Mouse (Mus musculus) thymus, postnatal 0 days (tissue): Measurements from ENCODE around the gene Itsn1. TPM values are rescaled to one million over a fixed set of nuclear protein-coding genes. Genes with fewer than 3 reads are reported as not detected.

Experiments used
- DNase-seq: peaks from one replicate; pipeline ENCODE4 v3.0.0-alpha.2; 2015; ENCODE audit warnings: low spot score
- microRNA-seq: library from miRNA; unstranded; fragments of <30 nt; microRNA quantifications from one replicate; pipeline ENCODE4, GENCODE M21; 2016; ENCODE audit warnings: borderline number of aligned reads
- polyA plus RNA-seq: library from polyadenylated mRNA; unstranded; fragments of >200 nt; fragmentation: Nextera tagmentation; extraction: Ambion mirVana; gene quantifications from 2 replicates; pipeline ENCODE4 v1.2.1, GENCODE M21; 2015

The Itsn1 gene
- polyA plus RNA-seq, 1 experiment from 2014 or later: 3.0 TPM

- peak; percentile 88 for DNase-seq
Measured at GRCm38 (mm10) chr16:91936340-91937030, 207.4 kb downstream of the Itsn1 start.

- no peak for DNase-seq
Measured at GRCm38 (mm10) chr16:91937281-91937680, 208.2 kb downstream of the Itsn1 start.

- DNase-seq: no peak
Measured at GRCm38 (mm10) chr16:91938141-91938540, 209.1 kb downstream of the Itsn1 start.

GRCm38 (mm10) chr16:91940726-91941125 lies 211.6 kb downstream of the Itsn1 start:
- DNase-seq: no peak

GRCm38 (mm10) chr16:91942201-91942600 lies 213.1 kb downstream of the Itsn1 start:
- DNase-seq: no peak

- no peak for DNase-seq
Measured at GRCm38 (mm10) chr16:91946261-91946660, 217.2 kb downstream of the Itsn1 start.

GRCm38 (mm10) chr16:91947093-91947492 lies 218.0 kb downstream of the Itsn1 start:
- no peak for DNase-seq

GRCm38 (mm10) chr16:91953967-91954366 lies 224.9 kb downstream of the Itsn1 start:
- DNase-seq: no peak

- no peak for DNase-seq
Measured at GRCm38 (mm10) chr16:91954766-91955165, 225.7 kb downstream of the Itsn1 start.

- no peak for DNase-seq
Measured at GRCm38 (mm10) chr16:91962204-91962893, 233.3 kb downstream of the Itsn1 start.

- DNase-seq: no peak
Measured at GRCm38 (mm10) chr16:91962894-91963555, 233.9 kb downstream of the Itsn1 start.

- DNase-seq: no peak
Measured at GRCm38 (mm10) chr16:91963556-91963900, 234.4 kb downstream of the Itsn1 start.

- peak; percentile 60 for DNase-seq
Measured at GRCm38 (mm10) chr16:91964308-91965178, 235.5 kb downstream of the Itsn1 start.

- no peak for DNase-seq
Measured at GRCm38 (mm10) chr16:91968725-91969124, 239.6 kb downstream of the Itsn1 start.

- no peak for DNase-seq
Measured at GRCm38 (mm10) chr16:91969516-91970031, 240.5 kb downstream of the Itsn1 start.

Small RNA genes lying within 50 kb of the gene (microRNA-seq; reads per million reads assigned to microRNA genes)
- not detected for gene Gm27773

Other genes with a start within 250 kb of the Itsn1 start
- gene Ifnar1, start 244.0 kb upstream of the Itsn1 start, polyA plus RNA-seq: 30.2 and 40.9 TPM in 2 replicates
- gene Ifngr2, start 182.2 kb upstream of the Itsn1 start, polyA plus RNA-seq: 38.1 and 41.6 TPM in 2 replicates
- gene Tmem50b, start 131.5 kb upstream of the Itsn1 start, polyA plus RNA-seq: 33.9 and 38.5 TPM in 2 replicates
- gene Dnajc28, start 110.3 kb upstream of the Itsn1 start, polyA plus RNA-seq: 2.3 and 3.3 TPM in 2 replicates
- gene Gart, start 82.3 kb upstream of the Itsn1 start, polyA plus RNA-seq: 125 and 133 TPM in 2 replicates
- gene Son, start 81.8 kb upstream of the Itsn1 start, polyA plus RNA-seq: 132 and 172 TPM in 2 replicates
- 21.8 and 23.2 TPM in 2 replicates for gene Donson, start 40.5 kb upstream of the Itsn1 start, polyA plus RNA-seq
- gene Cryzl1, start 306 bp upstream of the Itsn1 start, polyA plus RNA-seq: 27.0 and 28.0 TPM in 2 replicates